Mouse (Mus musculus): Measurements from ENCODE around the gene Ipp. TPM values are rescaled to one million over a fixed set of nuclear protein-coding genes. Genes with fewer than 3 reads are reported as not detected.
A peak's percentile ranks its signal among the peaks of the same experiment; 100 is the strongest.

Gene Ipp
- total RNA-seq, 1 experiment: 3.7 TPM

DNA sequence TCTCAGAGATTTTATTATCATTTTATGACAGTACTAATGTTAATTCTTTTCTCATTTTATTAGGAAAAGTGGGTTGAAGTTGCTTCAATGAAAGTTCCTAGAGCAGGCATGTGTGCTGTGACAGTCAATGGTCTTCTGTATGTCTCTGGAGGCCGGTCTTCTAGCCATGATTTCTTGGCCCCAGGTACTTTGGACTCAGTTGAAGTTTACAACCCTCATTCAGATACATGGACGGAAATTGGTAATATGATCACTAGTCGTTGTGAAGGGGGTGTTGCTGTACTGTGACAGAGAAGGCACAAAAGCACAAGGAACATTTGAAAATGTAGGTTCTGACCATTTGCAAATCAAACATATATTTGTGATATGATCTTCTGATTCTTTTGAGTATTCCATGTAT is 30.4 kb downstream of the Ipp start:
- Histone ChIP-seq H3K9me3 (ENCODE audit: control insufficient read depth, insufficient read depth, low read depth, low read length) (no peaks in the 10 kb centered on the region), H3K4me3 (ENCODE audit: insufficient read depth in 1 of 2, low read depth in 1 of 2, low read length in 2 of 2, poor library complexity in 1 of 2, severe bottlenecking in 1 of 2) (no peak overlapping the region), H3K27ac (ENCODE audit: insufficient read depth, low read depth, low read length, poor library complexity, severe bottlenecking) (no peak overlapping the region), H3K9ac (ENCODE audit: insufficient read depth, low read depth, low read length, poor library complexity, severe bottlenecking) (no peak overlapping the region), H3K4me1 (ENCODE audit: control insufficient read depth in 2 of 2, insufficient read depth in 2 of 2, low read length in 2 of 2, poor library complexity in 1 of 2) (no peaks in the 10 kb centered on the region), H3K36me3 (ENCODE audit: control insufficient read depth, insufficient read depth, low read length, poor library complexity, severe bottlenecking) (no peaks in the 10 kb centered on the region)
- TF ChIP-seq MAFK (IDR thresholded peaks at IDR 0.05; ENCODE audit: insufficient read depth, low read depth, low read length) (no peak), ZC3H11A (IDR thresholded peaks at IDR 0.05; ENCODE audit: borderline replicate concordance, low read depth, low read length) (no peak), HCFC1 (IDR thresholded peaks at IDR 0.05; ENCODE audit: borderline replicate concordance, insufficient read depth, low read length) (no peak), ZNF384 (IDR thresholded peaks at IDR 0.05; ENCODE audit: low read depth, low read length) (no peak), CHD2 (IDR thresholded peaks at IDR 0.05; ENCODE audit: low read depth, low read length) (no peak)
- in situ Hi-C loops (cut with MboI; ENCODE audit: low sequenced_read_pairs in 2 of 2, unreplicated experiment in 2 of 2): no loop called here
- DNase-seq (ENCODE audit: low read depth, low spot score): no peak

- no peak for DNase-seq (ENCODE audit: low read depth, low spot score)
- Histone ChIP-seq H3K4me3 (ENCODE audit: insufficient read depth in 1 of 2, low read depth in 1 of 2, low read length in 2 of 2, poor library complexity in 1 of 2, severe bottlenecking in 1 of 2) (no peak overlapping the region), H3K9me3 (ENCODE audit: control insufficient read depth, insufficient read depth, low read depth, low read length) (no peaks in the 10 kb centered on the region), H3K36me3 (ENCODE audit: control insufficient read depth, insufficient read depth, low read length, poor library complexity, severe bottlenecking) (peaks cover 4% of the 10 kb centered on the region; the same call in 1 of the 2 replicates), H3K9ac (ENCODE audit: insufficient read depth, low read depth, low read length, poor library complexity, severe bottlenecking) (no peak overlapping the region), H3K27ac (ENCODE audit: insufficient read depth, low read depth, low read length, poor library complexity, severe bottlenecking) (no peak overlapping the region), H3K4me1 (ENCODE audit: control insufficient read depth in 2 of 2, insufficient read depth in 2 of 2, low read length in 2 of 2, poor library complexity in 1 of 2) (no peaks in the 10 kb centered on the region)
- TF ChIP-seq HCFC1 (IDR thresholded peaks at IDR 0.05; ENCODE audit: borderline replicate concordance, insufficient read depth, low read length): no peak
- TF ChIP-seq ZNF384 (IDR thresholded peaks at IDR 0.05; ENCODE audit: low read depth, low read length): no peak
- no peak for TF ChIP-seq ZC3H11A (IDR thresholded peaks at IDR 0.05; ENCODE audit: borderline replicate concordance, low read depth, low read length)
- no peak for TF ChIP-seq MAFK (IDR thresholded peaks at IDR 0.05; ENCODE audit: insufficient read depth, low read depth, low read length)
- TF ChIP-seq CHD2 (IDR thresholded peaks at IDR 0.05; ENCODE audit: low read depth, low read length): no peak
- in situ Hi-C loops (cut with MboI; ENCODE audit: low sequenced_read_pairs in 2 of 2, unreplicated experiment in 2 of 2): no loop called here
Measured at GRCm38 (mm10) chr4:116550432-116550831, 43.1 kb downstream of the Ipp start.

DNA sequence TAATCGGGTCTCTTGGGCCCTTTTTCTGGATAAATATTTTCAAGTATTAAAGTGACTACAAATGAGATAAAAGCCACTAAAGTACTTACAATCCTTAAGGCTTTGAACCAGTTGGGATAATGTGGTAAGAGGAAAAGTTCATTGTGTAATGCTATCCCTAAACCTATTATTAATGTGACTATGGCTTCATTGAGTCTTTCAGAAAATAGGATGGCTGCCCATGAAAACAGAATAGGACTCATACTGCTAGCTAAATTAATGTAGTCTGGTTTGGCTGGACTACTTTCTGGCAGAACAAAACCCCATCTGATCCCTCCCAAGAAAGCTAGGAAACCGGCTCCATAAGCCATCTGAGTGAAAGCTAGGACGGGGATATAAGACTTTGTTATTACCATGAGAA is 45.7 kb downstream of the Ipp start:
- H3K36me3 ChIP-seq (ENCODE audit: control insufficient read depth, insufficient read depth, low read length, poor library complexity, severe bottlenecking): peaks cover 4% of the 10 kb centered on the region; the same call in 1 of the 2 replicates
- no peak overlapping the region for H3K9ac ChIP-seq (ENCODE audit: insufficient read depth, low read depth, low read length, poor library complexity, severe bottlenecking)
- no peaks in the 10 kb centered on the region for H3K9me3 ChIP-seq (ENCODE audit: control insufficient read depth, insufficient read depth, low read depth, low read length)
- in situ Hi-C loops (cut with MboI; ENCODE audit: low sequenced_read_pairs in 2 of 2, unreplicated experiment in 2 of 2): no loop called here
- no peaks in the 10 kb centered on the region for H3K4me1 ChIP-seq (ENCODE audit: control insufficient read depth in 2 of 2, insufficient read depth in 2 of 2, low read length in 2 of 2, poor library complexity in 1 of 2)
- TF ChIP-seq HCFC1 (IDR thresholded peaks at IDR 0.05; ENCODE audit: borderline replicate concordance, insufficient read depth, low read length) (no peak), CHD2 (IDR thresholded peaks at IDR 0.05; ENCODE audit: low read depth, low read length) (no peak), ZC3H11A (IDR thresholded peaks at IDR 0.05; ENCODE audit: borderline replicate concordance, low read depth, low read length) (no peak), MAFK (IDR thresholded peaks at IDR 0.05; ENCODE audit: insufficient read depth, low read depth, low read length) (no peak), ZNF384 (IDR thresholded peaks at IDR 0.05; ENCODE audit: low read depth, low read length) (no peak)
- DNase-seq (ENCODE audit: low read depth, low spot score): no peak
- no peak overlapping the region for H3K27ac ChIP-seq (ENCODE audit: insufficient read depth, low read depth, low read length, poor library complexity, severe bottlenecking)
- no peak overlapping the region for H3K4me3 ChIP-seq (ENCODE audit: insufficient read depth in 1 of 2, low read depth in 1 of 2, low read length in 2 of 2, poor library complexity in 1 of 2, severe bottlenecking in 1 of 2)

GRCm38 (mm10) chr4:116555413-116556300 is 48.3 kb downstream of the Ipp start, which contains the start of gene Tmem69:
Gene Tmem69 (minus strand): TSS chr4:116555936.
- Histone ChIP-seq H3K4me1 (ENCODE audit: control insufficient read depth in 2 of 2, insufficient read depth in 2 of 2, low read length in 2 of 2, poor library complexity in 1 of 2) (no peaks in the 10 kb centered on the region; a peak in 1 of 4 replicates), H3K9ac (ENCODE audit: insufficient read depth, low read depth, low read length, poor library complexity, severe bottlenecking) (peak within 1 kb of the TSS; percentile 98), H3K9me3 (ENCODE audit: control insufficient read depth, insufficient read depth, low read depth, low read length) (no peaks in the 10 kb centered on the region), H3K27ac (ENCODE audit: insufficient read depth, low read depth, low read length, poor library complexity, severe bottlenecking) (peak within 1 kb of the TSS; percentile 24; the same call in 1 of the 2 replicates), H3K4me3 (ENCODE audit: insufficient read depth in 1 of 2, low read depth in 1 of 2, low read length in 2 of 2, poor library complexity in 1 of 2, severe bottlenecking in 1 of 2) (peak within 1 kb of the TSS; percentile 96 to 98), H3K36me3 (ENCODE audit: control insufficient read depth, insufficient read depth, low read length, poor library complexity, severe bottlenecking) (peaks cover 4% of the 10 kb centered on the region; the same call in 1 of the 2 replicates)
- in situ Hi-C loops (cut with MboI; ENCODE audit: low sequenced_read_pairs in 2 of 2, unreplicated experiment in 2 of 2): no loop called here
- no peak for TF ChIP-seq ZNF384 (IDR thresholded peaks at IDR 0.05; ENCODE audit: low read depth, low read length)
- peak; percentile 86 for TF ChIP-seq HCFC1 (IDR thresholded peaks at IDR 0.05; ENCODE audit: borderline replicate concordance, insufficient read depth, low read length)
- TF ChIP-seq CHD2 (IDR thresholded peaks at IDR 0.05; ENCODE audit: low read depth, low read length): peak; percentile 68; the same call in 1 of the 2 replicates
- peak; percentile 71 for DNase-seq (ENCODE audit: low read depth, low spot score)

All from ES-E14 (cell line).